Mouse (Mus musculus) myocyte (in vitro differentiated cells): ENCODE data around the gene Ankrd22. TPM values are rescaled to one million over a fixed set of nuclear protein-coding genes. Genes with fewer than 3 reads are reported as not detected.

ENCODE experiments used
- H3K27me3 ChIP-seq: one replicate; pipeline ENCODE4 v1.6.1; 2011; ENCODE audit not compliant: control insufficient read depth, insufficient read depth, insufficient read length
- H3K36me3 ChIP-seq: one replicate; pipeline ENCODE4 v1.6.1; 2011; ENCODE audit not compliant: control insufficient read depth, insufficient read depth
- H3K4me2 ChIP-seq: one replicate; pipeline ENCODE4 v1.6.1; 2011; ENCODE audit warnings: low read depth, control low read depth
- H3K4me3 ChIP-seq: one replicate; pipeline ENCODE4 v1.5.1; 2011; ENCODE audit warnings: mild to moderate bottlenecking, control low read depth, moderate library complexity
- H3K79me2 ChIP-seq: one replicate; pipeline ENCODE4 v1.6.1; 2011; ENCODE audit not compliant: control insufficient read depth, insufficient read depth
- H3ac ChIP-seq: one replicate; pipeline ENCODE4 v1.6.1; 2011; ENCODE audit not compliant: control insufficient read depth, insufficient read length
- CEBPB ChIP-seq: IDR thresholded peaks from 2 replicates; pipeline ENCODE4 v1.6.1; 2011; ENCODE audit warnings: mild to moderate bottlenecking, moderate library complexity; ENCODE audit not compliant: poor library complexity, insufficient read depth, severe bottlenecking
- E2F4 ChIP-seq: IDR thresholded peaks from one replicate; pipeline ENCODE4 v1.6.1; 2011; ENCODE audit warnings: mild to moderate bottlenecking, control low read depth, moderate library complexity; ENCODE audit not compliant: insufficient read depth
- MAX ChIP-seq: IDR thresholded peaks from one replicate; pipeline ENCODE4 v1.6.1; 2011; ENCODE audit warnings: low read depth, mild to moderate bottlenecking, control low read depth
- MYOD1 ChIP-seq, 3 experiments: IDR thresholded peaks; one replicate each; pipeline ENCODE4 v1.6.1; 2011; ENCODE audit warnings: control low read depth in 2 of 3, low read depth in 2 of 3, mild to moderate bottlenecking in 2 of 3, moderate library complexity in 1 of 3; ENCODE audit not compliant: insufficient read length in 2 of 3, control insufficient read depth in 1 of 3
- MYOG ChIP-seq, 3 experiments: IDR thresholded peaks; one replicate each; pipeline ENCODE4 v1.6.1; 2011; ENCODE audit warnings: control low read depth in 2 of 3, low read depth in 2 of 3, mild to moderate bottlenecking in 2 of 3; ENCODE audit not compliant: insufficient read length in 2 of 3, control insufficient read depth in 1 of 3, insufficient read depth in 1 of 3
- POLR2A ChIP-seq: IDR thresholded peaks from one replicate; pipeline ENCODE4 v1.6.1; 2011; ENCODE audit warnings: low read depth, mild to moderate bottlenecking, control low read depth, moderate library complexity; ENCODE audit not compliant: insufficient read length
- POLR2AphosphoS2 ChIP-seq: IDR thresholded peaks from one replicate; pipeline ENCODE4 v1.6.1; 2011; ENCODE audit warnings: low read depth, control low read depth; ENCODE audit not compliant: insufficient read length
- REST ChIP-seq: IDR thresholded peaks from one replicate; pipeline ENCODE4 v1.6.1; 2011; ENCODE audit warnings: mild to moderate bottlenecking, control low read depth, moderate library complexity; ENCODE audit not compliant: insufficient read depth, insufficient read length
- SRF ChIP-seq: IDR thresholded peaks from one replicate; pipeline ENCODE4 v1.6.1; 2011; ENCODE audit warnings: low read depth; ENCODE audit not compliant: control insufficient read depth, insufficient read length
- TCF12 ChIP-seq: IDR thresholded peaks from one replicate; pipeline ENCODE4 v1.6.1; 2011; ENCODE audit warnings: mild to moderate bottlenecking, control low read depth; ENCODE audit not compliant: poor library complexity, insufficient read depth, severe bottlenecking
- TCF3 ChIP-seq: IDR thresholded peaks from one replicate; pipeline ENCODE4 v1.6.1; 2011; ENCODE audit warnings: low read depth, control low read depth; ENCODE audit not compliant: insufficient read length
- USF1 ChIP-seq: IDR thresholded peaks from one replicate; pipeline ENCODE4 v1.6.1; 2011; ENCODE audit warnings: low read depth, mild to moderate bottlenecking, control low read depth, moderate library complexity
- polyA plus RNA-seq: library from polyadenylated mRNA; unstranded; fragments of >200 nt; fragmentation: generic; extraction: Trizol; gene quantifications from one replicate; pipeline ENCODE4 v1.2.1, GENCODE M21; 2012; ENCODE audit warnings: missing spikeins

Gene Ankrd22
- polyA plus RNA-seq, 1 experiment = 0.06 TPM

- no peak for TF ChIP-seq TCF12
- TF ChIP-seq SRF = no peak
- no peak for TF ChIP-seq POLR2A
- H3ac ChIP-seq = no peak overlapping the region
- peak overlapping the region; percentile 65 for H3K4me2 ChIP-seq
- no peaks in the 10 kb centered on the region for H3K79me2 ChIP-seq
- no peaks in the 10 kb centered on the region for H3K27me3 ChIP-seq
- no peak overlapping the region for H3K4me3 ChIP-seq
- H3K36me3 ChIP-seq = no peaks in the 10 kb centered on the region
Measured at GRCm38 (mm10) chr19:34119653-34120052, 46.2 kb downstream of the Ankrd22 start.

- H3K79me2 ChIP-seq = no peaks in the 10 kb centered on the region
- no peak overlapping the region for H3K4me3 ChIP-seq
- TF ChIP-seq POLR2A (no peak), SRF (no peak), CEBPB (no peak), MYOG (IDR thresholded peaks at IDR 0.05; ENCODE audit: control insufficient read depth in 1 of 3, insufficient read depth in 1 of 3, insufficient read length in 2 of 3, low read depth in 2 of 3) (no peak), MYOD1 (IDR thresholded peaks at IDR 0.05; ENCODE audit: control insufficient read depth in 1 of 3, insufficient read length in 2 of 3, low read depth in 2 of 3) (no peak), POLR2AphosphoS2 (no peak), MAX (no peak), USF1 (no peak), REST (no peak), E2F4 (no peak), TCF12 (no peak), TCF3 (no peak)
- no peak overlapping the region for H3ac ChIP-seq
- H3K27me3 ChIP-seq = no peaks in the 10 kb centered on the region
- peak overlapping the region; percentile 65 for H3K4me2 ChIP-seq
- no peaks in the 10 kb centered on the region for H3K36me3 ChIP-seq
Measured at GRCm38 (mm10) chr19:34119102-34119501, 46.8 kb downstream of the Ankrd22 start.

- Histone ChIP-seq H3K27me3 (no peaks in the 10 kb centered on the region), H3K36me3 (no peaks in the 10 kb centered on the region), H3ac (no peak overlapping the region), H3K4me2 (no peak overlapping the region), H3K79me2 (no peaks in the 10 kb centered on the region), H3K4me3 (no peak overlapping the region)
- TF ChIP-seq POLR2A = no peak
- TF ChIP-seq USF1 = no peak
- no peak for TF ChIP-seq POLR2AphosphoS2
- TF ChIP-seq TCF3 = no peak
- TF ChIP-seq SRF = no peak
- no peak for TF ChIP-seq REST
- no peak for TF ChIP-seq TCF12
- no peak for TF ChIP-seq CEBPB
- no peak for TF ChIP-seq MYOG (IDR thresholded peaks at IDR 0.05; ENCODE audit: control insufficient read depth in 1 of 3, insufficient read depth in 1 of 3, insufficient read length in 2 of 3, low read depth in 2 of 3)
- TF ChIP-seq MYOD1 (IDR thresholded peaks at IDR 0.05; ENCODE audit: control insufficient read depth in 1 of 3, insufficient read length in 2 of 3, low read depth in 2 of 3) = no peak
- TF ChIP-seq E2F4 = no peak
- TF ChIP-seq MAX = no peak
Measured at GRCm38 (mm10) chr19:34104841-34105240, 61.0 kb downstream of the Ankrd22 start.

- Histone ChIP-seq H3K27me3 (no peaks in the 10 kb centered on the region), H3K79me2 (no peaks in the 10 kb centered on the region), H3K4me3 (no peak overlapping the region), H3K4me2 (no peak overlapping the region), H3ac (no peak overlapping the region), H3K36me3 (no peaks in the 10 kb centered on the region)
- TF ChIP-seq E2F4 (no peak), POLR2AphosphoS2 (no peak), REST (no peak), TCF3 (no peak), MYOD1 (IDR thresholded peaks at IDR 0.05; ENCODE audit: control insufficient read depth in 1 of 3, insufficient read length in 2 of 3, low read depth in 2 of 3) (no peak), USF1 (no peak), SRF (no peak)
Measured at GRCm38 (mm10) chr19:34101888-34102287, 64.0 kb downstream of the Ankrd22 start.

GRCm38 (mm10) chr19:34100633-34101032 is 65.2 kb downstream of the Ankrd22 start, which contains the start of gene Lipm:
Gene Lipm, plus strand, starts transcription at chr19:34100933.
- Histone ChIP-seq H3K79me2 (no peaks in the 10 kb centered on the region), H3K4me3 (no peak within 1 kb of the TSS), H3ac (no peak within 1 kb of the TSS), H3K4me2 (no peak within 1 kb of the TSS), H3K27me3 (no peaks in the 10 kb centered on the region), H3K36me3 (no peaks in the 10 kb centered on the region)
- TF ChIP-seq MAX = no peak
- no peak for TF ChIP-seq TCF3
- no peak for TF ChIP-seq USF1
